Mouse (Mus musculus): Measurements from ENCODE around the gene Tmem237. TPM values are rescaled to one million over a fixed set of nuclear protein-coding genes. Genes with fewer than 3 reads are reported as not detected.

The Tmem237 gene
- 10 to 100 TPM; 28.0 to 34.3 TPM for total RNA-seq (2021)

- peak; percentile 94 to 97 for DNase-seq (ENCODE audit: low spot score in 2 of 2)
- intact Hi-C loops (cut with DNase I) = loop anchor here (1.0 to 2.0 kb wide), 2 partner anchors 117 to 146 kb away; partner anchors contain the start of gene Als2
Observed at GRCm38 (mm10) chr1:59119720-59120457, at the start of gene Tmem237. Gene Tmem237 (minus strand): TSS chr1:59120408.

DNA sequence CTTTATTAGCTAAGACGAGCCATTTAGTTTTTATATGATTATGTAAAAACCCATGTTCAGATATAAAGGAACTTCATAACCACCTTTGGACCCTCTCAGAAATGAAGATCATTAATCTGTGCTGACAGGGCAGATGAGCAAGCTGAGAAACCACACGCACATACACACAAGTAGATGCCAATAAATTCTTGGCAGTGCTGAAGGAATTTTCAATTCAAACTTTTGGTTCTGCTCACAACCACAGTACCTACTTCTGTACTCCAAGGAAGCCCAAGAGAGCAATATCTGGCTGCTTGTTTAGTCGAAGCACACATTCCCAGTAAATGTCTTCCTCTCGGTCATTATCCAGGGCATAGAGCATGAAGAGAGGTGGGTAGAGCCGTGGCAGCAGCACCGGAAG lies 49.4 kb upstream of the Tmem237 start:
- intact Hi-C loops (cut with DNase I) = no loop called here

DNA sequence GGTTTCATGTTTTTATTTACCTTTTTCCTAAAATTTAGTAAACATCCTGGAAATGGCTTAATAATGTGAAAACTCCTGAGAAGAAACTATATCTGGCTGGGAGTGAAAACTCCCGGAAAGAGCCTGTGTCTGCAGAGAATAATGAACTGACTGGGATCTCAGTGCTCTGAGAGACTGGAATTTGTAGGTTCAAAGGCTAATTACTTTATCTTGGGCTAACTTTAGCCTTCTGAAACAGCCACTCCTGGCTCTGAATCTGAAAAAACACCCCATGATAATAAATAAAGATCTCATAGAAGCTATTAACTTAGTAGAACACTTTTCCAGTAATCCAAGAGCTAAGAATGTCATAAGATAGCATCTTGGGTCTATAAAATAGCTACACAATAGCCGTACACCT lies 48.3 kb upstream of the Tmem237 start:
- intact Hi-C loops (cut with DNase I) = no loop called here
- DNase-seq (ENCODE audit: low spot score in 2 of 2) = no peak

More for the DNA sequence above, 49.4 kb upstream of the Tmem237 start:
- DNase-seq (ENCODE audit: low spot score in 2 of 2) = no peak

DNA sequence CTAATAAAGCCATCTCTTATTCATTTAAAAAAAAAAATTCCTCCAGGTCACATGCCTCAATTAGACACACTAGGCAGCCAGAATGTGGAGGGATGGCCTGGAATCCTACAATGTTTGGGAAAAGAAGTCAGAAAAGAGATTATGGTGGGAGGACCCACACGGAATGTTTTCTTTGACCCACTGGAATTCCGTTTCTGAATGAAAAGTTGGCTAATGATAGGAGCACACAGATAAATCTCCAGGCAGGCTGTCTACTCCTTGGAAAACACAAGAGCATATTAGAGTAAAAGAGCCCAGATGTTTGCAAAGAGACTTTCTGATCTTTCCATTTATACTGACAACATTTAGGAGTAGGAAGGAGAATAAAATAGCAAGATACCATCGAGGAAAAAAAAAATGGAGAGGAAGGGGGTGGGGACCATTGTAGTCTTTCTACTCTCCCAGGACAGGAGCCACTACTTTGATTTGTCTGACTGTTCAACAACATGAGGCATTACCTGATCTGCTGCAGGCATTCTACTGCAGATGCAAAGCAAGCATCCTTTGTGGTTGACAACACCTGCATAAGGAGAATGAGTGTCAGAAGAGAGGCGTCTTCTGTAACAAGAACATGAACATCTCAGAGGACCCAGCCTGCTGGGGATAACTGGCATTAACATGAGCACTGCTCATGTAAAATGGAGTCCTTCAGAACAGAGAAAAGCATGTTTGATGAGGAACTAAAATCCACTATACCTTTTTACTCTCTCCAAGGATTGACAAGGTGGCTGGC lies 47.6 kb upstream of the Tmem237 start:
- intact Hi-C loops (cut with DNase I) = no loop called here

GRCm38 (mm10) chr1:59166232-59166905 lies 46.2 kb upstream of the Tmem237 start:
- no peak for DNase-seq (ENCODE audit: low spot score in 2 of 2)
- intact Hi-C loops (cut with DNase I) = no loop called here

More for the DNA sequence above, 47.6 kb upstream of the Tmem237 start:
- DNase-seq (ENCODE audit: low spot score in 2 of 2) = no peak

DNA sequence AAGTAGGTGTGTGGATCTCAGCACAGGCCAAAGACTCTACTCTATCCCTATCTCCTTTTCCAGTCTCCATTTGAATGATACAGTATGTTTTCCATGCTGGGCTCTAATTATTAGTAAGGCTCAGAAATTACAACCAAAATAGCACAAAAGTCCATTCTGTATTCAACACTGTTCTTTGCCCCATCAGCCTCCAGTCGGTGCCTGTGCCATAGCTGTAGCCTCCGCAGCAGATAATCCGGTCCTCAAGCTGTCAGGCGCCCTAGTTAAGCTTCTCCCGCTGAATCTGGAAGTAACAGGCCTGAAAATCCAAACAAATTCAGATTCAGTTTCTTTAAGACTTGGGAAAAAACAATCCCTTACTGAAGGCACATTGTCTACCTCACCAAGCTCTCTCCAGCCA lies 43.7 kb upstream of the Tmem237 start:
- DNase-seq (ENCODE audit: low spot score in 2 of 2) = peak in 1 of 2 experiments; percentile 33
- intact Hi-C loops (cut with DNase I) = no loop called here

- intact Hi-C loops (cut with DNase I) = no loop called here
- peak; percentile 82 to 91 for DNase-seq (ENCODE audit: low spot score in 2 of 2)
Observed at GRCm38 (mm10) chr1:59163030-59163461, 42.8 kb upstream of the Tmem237 start, which contains the start of gene Mpp4. Gene Mpp4 (minus strand): TSS chr1:59163389.

- intact Hi-C loops (cut with DNase I) = no loop called here
- no peak for DNase-seq (ENCODE audit: low spot score in 2 of 2)
Observed at GRCm38 (mm10) chr1:59162309-59163024, 42.3 kb upstream of the Tmem237 start.

GRCm38 (mm10) chr1:59161396-59161795 lies 41.2 kb upstream of the Tmem237 start:
- no peak for DNase-seq (ENCODE audit: low spot score in 2 of 2)
- intact Hi-C loops (cut with DNase I) = no loop called here

GRCm38 (mm10) chr1:59160871-59161270 lies 40.7 kb upstream of the Tmem237 start:
- no peak for DNase-seq (ENCODE audit: low spot score in 2 of 2)
- intact Hi-C loops (cut with DNase I) = no loop called here

DNA sequence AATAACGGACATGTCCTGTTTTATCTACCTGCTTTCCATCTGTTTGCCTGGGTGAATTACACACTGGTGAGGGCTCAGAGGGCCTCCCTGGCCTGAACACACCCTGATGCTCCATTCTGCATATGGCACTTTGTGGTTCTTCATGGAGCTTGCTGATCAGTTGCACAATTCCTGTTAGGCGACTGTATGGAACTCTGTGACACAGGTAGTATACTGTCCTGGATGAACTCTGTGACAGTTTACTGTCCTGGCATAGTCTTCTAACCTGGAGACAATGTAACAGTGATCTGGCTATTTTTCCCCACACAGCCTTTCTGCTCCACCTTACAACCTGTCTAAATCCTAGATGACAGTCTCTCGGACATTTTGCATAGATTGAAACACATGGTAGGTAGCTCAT lies 38.9 kb upstream of the Tmem237 start:
- intact Hi-C loops (cut with DNase I) = no loop called here
- no peak for DNase-seq (ENCODE audit: low spot score in 2 of 2)

GRCm38 (mm10) chr1:59158498-59158897 lies 38.3 kb upstream of the Tmem237 start:
- intact Hi-C loops (cut with DNase I) = no loop called here
- no peak for DNase-seq (ENCODE audit: low spot score in 2 of 2)

- intact Hi-C loops (cut with DNase I) = no loop called here
- no peak for DNase-seq (ENCODE audit: low spot score in 2 of 2)
Observed at GRCm38 (mm10) chr1:59157846-59158245, 37.6 kb upstream of the Tmem237 start.

- DNase-seq (ENCODE audit: low spot score in 2 of 2) = no peak
- intact Hi-C loops (cut with DNase I) = no loop called here
Observed at GRCm38 (mm10) chr1:59152346-59152745, 32.1 kb upstream of the Tmem237 start.

DNA sequence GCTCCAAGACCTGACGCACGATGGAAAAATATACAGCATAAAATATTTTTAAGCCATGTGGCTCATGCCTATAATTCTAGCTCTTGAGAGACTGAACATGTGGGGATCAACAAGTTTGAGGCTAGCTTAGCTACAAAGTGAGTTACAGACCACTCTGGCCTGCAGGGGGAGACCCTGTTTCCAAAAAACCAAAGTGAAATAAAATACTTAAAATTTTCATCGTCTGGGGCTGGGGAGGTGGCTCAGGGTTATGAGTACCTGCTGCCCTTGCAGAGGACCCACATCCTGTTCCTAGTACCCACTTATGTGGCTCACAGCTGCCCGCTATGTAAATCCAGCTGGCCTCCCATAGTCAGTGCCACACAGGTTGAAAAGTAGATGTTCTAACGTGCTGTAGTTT lies 30.3 kb upstream of the Tmem237 start:
- intact Hi-C loops (cut with DNase I) = no loop called here
- no peak for DNase-seq (ENCODE audit: low spot score in 2 of 2)

DNA sequence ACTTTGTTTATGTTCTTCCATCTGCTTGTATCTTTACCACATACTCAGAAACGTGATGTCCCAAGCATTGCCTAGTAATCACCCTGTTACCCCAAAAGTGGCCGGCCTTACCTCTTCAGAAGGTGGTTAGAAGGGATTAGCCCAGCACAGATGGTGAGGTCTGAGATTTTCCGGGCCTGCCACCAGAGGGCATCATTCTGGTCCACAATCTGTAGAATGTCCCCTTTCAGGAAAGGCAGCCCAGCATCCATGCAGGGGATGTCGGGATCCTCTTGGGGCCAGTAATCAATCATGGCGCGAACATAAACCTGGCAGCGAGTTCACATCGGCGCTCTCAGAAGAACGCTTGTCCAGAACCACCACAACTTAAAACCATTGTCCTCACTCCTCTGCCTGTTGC lies 24.3 kb upstream of the Tmem237 start:
- intact Hi-C loops (cut with DNase I) = loop anchor here (2.0 to 10.0 kb wide), 3 partner anchors 80 to 140 kb away; partner anchors contain the start of gene Als2
- no peak for DNase-seq (ENCODE audit: low spot score in 2 of 2)

GRCm38 (mm10) chr1:59142809-59143208 lies 22.6 kb upstream of the Tmem237 start:
- intact Hi-C loops (cut with DNase I) = loop anchor here (2.0 to 10.0 kb wide), 3 partner anchors 78 to 372 kb away; no protein-coding TSS in a partner anchor
- DNase-seq (ENCODE audit: low spot score in 2 of 2) = no peak

GRCm38 (mm10) chr1:59134419-59134818 lies 14.2 kb upstream of the Tmem237 start:
- intact Hi-C loops (cut with DNase I) = no loop called here
- no peak for DNase-seq (ENCODE audit: low spot score in 2 of 2)

DNA sequence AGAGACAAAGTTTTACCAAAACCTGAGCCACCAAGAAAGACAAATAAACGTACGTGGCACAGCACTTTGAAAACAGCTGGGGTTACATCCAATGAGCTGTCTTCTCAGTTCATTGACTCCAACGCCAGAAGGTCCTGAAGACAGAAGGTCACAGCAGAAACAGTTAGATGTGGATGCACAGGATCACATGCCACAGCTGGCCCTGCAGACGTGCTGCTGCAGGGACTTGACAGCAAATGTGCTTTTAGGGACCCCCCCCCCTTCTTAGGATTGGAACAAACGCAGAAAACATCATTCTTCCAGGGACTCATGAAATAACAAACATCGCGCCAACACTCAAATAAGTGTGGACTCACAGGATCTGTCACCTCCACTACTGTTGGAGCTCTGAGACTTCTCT lies 8.7 kb upstream of the Tmem237 start:
- no peak for DNase-seq (ENCODE audit: low spot score in 2 of 2)
- intact Hi-C loops (cut with DNase I) = no loop called here
